In the genomic region with DNA sequence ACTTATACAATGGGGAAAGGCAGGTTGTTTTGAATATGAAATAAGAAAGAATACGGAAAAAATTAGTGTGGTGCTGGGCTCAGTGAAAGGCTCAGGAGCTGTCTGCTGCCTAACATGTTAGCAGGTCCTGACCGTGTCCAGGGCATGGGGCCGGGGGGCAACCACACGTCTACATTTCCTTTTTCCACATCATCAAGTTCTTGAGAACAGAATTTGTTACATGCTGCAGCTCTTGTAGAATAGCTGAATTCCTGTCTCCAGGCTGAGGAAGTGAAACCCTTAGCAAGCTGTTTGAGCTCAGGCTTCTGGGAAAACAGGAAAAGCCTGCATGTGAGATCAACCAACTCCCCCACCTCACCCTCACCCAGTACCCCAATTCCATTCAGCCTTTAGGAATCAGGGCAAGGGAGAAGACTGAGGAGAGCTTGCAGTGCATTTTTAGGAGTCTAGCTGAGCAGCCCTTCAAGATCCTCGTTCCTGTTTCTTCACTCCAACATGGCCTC, we compare ENCODE assay signal across 15 mouse cellular contexts. TPM values are rescaled to one million over a fixed set of nuclear protein-coding genes. Genes with fewer than 3 reads are reported as not detected.
DNase-seq lines count a peak whose midpoint lies in the region; ATAC-seq lines count a peak whose summit lies in the region.
"Had no signal": no experiment of that assay in that cellular context is flagged by ENCODE, and none has a peak within 500 bp of the region (broad histone marks: within the 10 kb centered on the region; RNA-seq: fewer than 3 reads in every experiment).

No protein-coding gene starts in this region.

- no peak for DNase-seq in heart, embryonic 10.5 days (ENCODE audit: low spot score)
- DNase-seq in heart, postnatal 25 days (ENCODE audit: low spot score), result no peak
- DNase-seq in spleen, postnatal 36 days (ENCODE audit: low spot score in 2 of 2), result peak; percentile 10 to 20
- DNase-seq in spleen, adult 18-20 months, result no peak
- no peak for DNase-seq in retina, embryonic 14.5 days (ENCODE audit: low spot score)
- DNase-seq: B cell, adult 2 months; cerebellum, adult 2 months; kidney, adult 9 months; lung, postnatal 14 days; right cerebral cortex, adult 18-20 months; thymus, postnatal 36 days had no signal

- H3K27me3 ChIP-seq in heart, embryonic 10.5 days (ENCODE audit: insufficient read depth, poor library complexity, severe bottlenecking), result no peaks in the 10 kb centered on the region
- H3K27me3 ChIP-seq in liver, embryonic 15.5 days, result no peaks in the 10 kb centered on the region
- H3K27me3 ChIP-seq: limb, embryonic 13.5 days; midbrain, embryonic 12.5 days had no signal

- H3K36me3 ChIP-seq in heart, embryonic 10.5 days, result peaks cover 63% of the 10 kb centered on the region
- peaks cover 65% of the 10 kb centered on the region for H3K36me3 ChIP-seq in liver, embryonic 15.5 days (replicated peaks)

- H3K27ac ChIP-seq in heart, embryonic 10.5 days, result 0 out of 2 replicates have a peak overlapping the region, but pooled peaks have one; percentile 24
- peak overlapping the region; percentile 64 for H3K27ac ChIP-seq in liver, embryonic 15.5 days (replicated peaks)
- H3K27ac ChIP-seq: limb, embryonic 13.5 days; midbrain, embryonic 12.5 days had no signal

- no peaks in the 10 kb centered on the region for H3K9me3 ChIP-seq in heart, embryonic 10.5 days
- no peaks in the 10 kb centered on the region for H3K9me3 ChIP-seq in liver, embryonic 15.5 days (replicated peaks)
- H3K9me3 ChIP-seq: limb, embryonic 13.5 days; midbrain, embryonic 12.5 days had no signal

- no peak overlapping the region for H3K4me3 ChIP-seq in heart, embryonic 10.5 days
- H3K4me3 ChIP-seq in liver, embryonic 15.5 days (replicated peaks), result no peak overlapping the region
- H3K4me3 ChIP-seq: limb, embryonic 13.5 days; midbrain, embryonic 12.5 days had no signal

- H3K9ac ChIP-seq in liver, embryonic 15.5 days, result no peak overlapping the region
- H3K9ac ChIP-seq: limb, embryonic 13.5 days; midbrain, embryonic 12.5 days had no signal

- ATAC-seq in liver, embryonic 15.5 days (ENCODE audit: insufficient read depth), result no peak
- no peak for ATAC-seq in megakaryocyte progenitor cell, adult 5-6 weeks (replicated peaks; ENCODE audit: poor library complexity)

- WGBS in heart, embryonic 10.5 days, result 75% methylated on average over 5 of the region's 5 CpGs
- WGBS in liver, embryonic 15.5 days (ENCODE audit: insufficient replicate concordance), result 65% methylated on average over 5 of the region's 5 CpGs

- H3K4me2 ChIP-seq in liver, embryonic 15.5 days, result no peak overlapping the region
- H3K4me2 ChIP-seq: limb, embryonic 13.5 days; midbrain, embryonic 12.5 days had no signal

- H3K4me1 ChIP-seq in heart, embryonic 10.5 days, result 0 out of 2 replicates have a peak, but pooled peaks cover 6% of the 10 kb centered on the region
- H3K4me1 ChIP-seq in liver, embryonic 15.5 days (replicated peaks), result peaks cover 55% of the 10 kb centered on the region
- H3K4me1 ChIP-seq: midbrain, embryonic 12.5 days had no signal

- intact Hi-C loops in heart, postnatal 25 days (cut with DNase I), result no loop called here

RNA-seq across cellular contexts. Expression of a gene that starts 25.6 kb away (rescaled TPM):
- 55.7 and 62.6 TPM in 2 replicates for polyA plus RNA-seq in heart, embryonic 10.5 days (2016; fragmentation: Nextera tagmentation; extraction: Ambion mirVana)
- total RNA-seq in heart, postnatal 25 days (2021), result 10 to 100 TPM; 53.1 to 58.1 TPM
- 76.7 and 81.9 TPM in 2 replicates for polyA plus RNA-seq in liver, embryonic 15.5 days (2015; fragmentation: Nextera tagmentation; extraction: Ambion mirVana)
- total RNA-seq in megakaryocyte progenitor cell, adult 5-6 weeks (2015), result 29.3 and 36.5 TPM in 2 replicates
- 39.2 and 41.6 TPM in 2 replicates for total RNA-seq in megakaryocyte progenitor cell, adult 5-6 weeks (2017)

RNA-seq across cellular contexts. Expression of a gene that starts 45.7 kb away (rescaled TPM):
- 1.1 and 1.4 TPM in 2 replicates for polyA plus RNA-seq in heart, embryonic 10.5 days (2016; fragmentation: Nextera tagmentation; extraction: Ambion mirVana)
- total RNA-seq in heart, postnatal 25 days (2021), result 1 to 10 TPM; 2.4 to 5.3 TPM
- 0.25 and 0.33 TPM in 2 replicates for polyA plus RNA-seq in liver, embryonic 15.5 days (2015; fragmentation: Nextera tagmentation; extraction: Ambion mirVana)
- not detected in 2 replicates for total RNA-seq in megakaryocyte progenitor cell, adult 5-6 weeks (2015)
- total RNA-seq in megakaryocyte progenitor cell, adult 5-6 weeks (2017), result not detected in 2 replicates

RNA-seq across cellular contexts. Expression of a gene that starts 52.9 kb away (rescaled TPM):
- 27.0 and 34.4 TPM in 2 replicates for polyA plus RNA-seq in heart, embryonic 10.5 days (2016; fragmentation: Nextera tagmentation; extraction: Ambion mirVana)
- 10 to 100 TPM; 19.0 to 21.2 TPM for total RNA-seq in heart, postnatal 25 days (2021)
- polyA plus RNA-seq in liver, embryonic 15.5 days (2015; fragmentation: Nextera tagmentation; extraction: Ambion mirVana), result 12.1 and 16.8 TPM in 2 replicates
- 0.22 and 0.46 TPM in 2 replicates for total RNA-seq in megakaryocyte progenitor cell, adult 5-6 weeks (2015)
- 0.58 TPM in 1 of 2 replicates, not detected in the other for total RNA-seq in megakaryocyte progenitor cell, adult 5-6 weeks (2017)

Comparison
In these comparisons a context has a peak if more than half of its experiments do, and no peak if none do; other contexts are left out.
1. DNase-seq: peak in spleen, postnatal 36 days (2 of 2); none in heart, embryonic 10.5 days (single experiment), heart, postnatal 25 days (single experiment), spleen, adult 18-20 months (0 of 2) and retina, embryonic 14.5 days (single experiment).
2. RNA of a gene that starts 52.9 kb away (total RNA-seq): 19.0 to 21.2 TPM in heart, postnatal 25 days; 0.22 to 0.58 TPM in megakaryocyte progenitor cell, adult 5-6 weeks; every median in the first group is over 10 times any median in the second.